In the genomic region with DNA sequence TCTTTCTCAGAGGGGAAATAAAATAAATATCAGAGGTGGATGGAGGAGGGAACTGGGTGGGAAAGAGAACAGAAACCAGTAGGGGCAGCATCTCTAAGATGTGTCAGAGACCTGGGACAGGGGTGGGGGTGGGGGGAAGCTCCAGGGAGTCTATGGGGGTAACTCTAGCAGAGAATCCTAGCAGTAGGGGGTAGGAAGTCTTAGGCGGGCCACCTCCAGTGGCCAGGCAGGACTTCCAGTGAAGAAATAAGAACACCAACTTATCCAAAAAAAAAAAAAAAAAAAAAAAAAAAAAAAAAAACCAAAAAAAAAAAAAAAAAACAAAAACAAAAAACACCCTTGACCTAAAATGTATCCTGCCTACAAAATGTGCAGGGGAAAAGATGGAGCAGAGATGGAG, we compare ENCODE assay signal across 1 mouse cellular context.
TF ChIP-seq lines count a peak whose summit lies in the region.

No protein-coding gene starts in this region.

TF ChIP-seq in CH12.LX, 34 proteins besides CTCF, POLR2A, EP300 and RAD21 (continued from another document):
- TF ChIP-seq SMC3 (IDR thresholded peaks at IDR 0.05; ENCODE audit: low read depth, low read length), result no peak
- no peak for TF ChIP-seq ZMIZ1 (IDR thresholded peaks at IDR 0.05; ENCODE audit: low read depth, low read length)
- no peak for TF ChIP-seq ETS1 (conservative IDR thresholded peaks at IDR 0.05; ENCODE audit: low read depth, low read length)
